Mouse (Mus musculus) kidney, embryonic 16.5 days (tissue): ENCODE data around the gene Cyp2c69. TPM values are rescaled to one million over a fixed set of nuclear protein-coding genes. Genes with fewer than 3 reads are reported as not detected.

Source experiments
- polyA plus RNA-seq: library from polyadenylated mRNA; unstranded; fragments of >200 nt; fragmentation: Nextera tagmentation; extraction: Ambion mirVana; gene quantifications from 2 replicates; pipeline ENCODE4 v1.2.1, GENCODE M21; 2015

Gene Cyp2c69
- polyA plus RNA-seq, 1 experiment from 2014 or later = not detected

Other genes with a start within 250 kb of the Cyp2c69 start
- gene Cyp2c67, start 237.7 kb downstream of the Cyp2c69 start, polyA plus RNA-seq = not detected in 2 replicates
- gene Cyp2c68, start 145.7 kb downstream of the Cyp2c69 start, polyA plus RNA-seq = 0.44 and 0.59 TPM in 2 replicates
- gene Cyp2c40, start 74.0 kb downstream of the Cyp2c69 start, polyA plus RNA-seq = not detected in 2 replicates
- not detected in 2 replicates for gene Cyp2c37, start 105.6 kb upstream of the Cyp2c69 start, polyA plus RNA-seq
- gene Cyp2c54, start 187.0 kb upstream of the Cyp2c69 start, polyA plus RNA-seq = not detected in 2 replicates
- not detected in 2 replicates for gene Cyp2c50, start 202.9 kb upstream of the Cyp2c69 start, polyA plus RNA-seq